Mouse (Mus musculus) c-Kit-positive CD71-positive TER-119-positive erythroid progenitor cells, embryonic 14.5 days (primary cell): ENCODE results near the gene 1700030K09Rik.

ENCODE experiments used
- DNase-seq: peaks from one replicate; pipeline ENCODE4 v3.0.0-alpha.2; 2013; ENCODE audit warnings: low spot score

Gene 1700030K09Rik

GRCm38 (mm10) chr8:72459881-72460533 is 16.3 kb downstream of the 1700030K09Rik start:
- DNase-seq = no peak

GRCm38 (mm10) chr8:72464211-72464610 is 20.5 kb downstream of the 1700030K09Rik start:
- no peak for DNase-seq

- no peak for DNase-seq
Measured at GRCm38 (mm10) chr8:72469243-72469642, 25.6 kb downstream of the 1700030K09Rik start.

- no peak for DNase-seq
Measured at GRCm38 (mm10) chr8:72469984-72470383, 26.3 kb downstream of the 1700030K09Rik start.

GRCm38 (mm10) chr8:72470684-72471083 is 27.0 kb downstream of the 1700030K09Rik start:
- DNase-seq = no peak

GRCm38 (mm10) chr8:72474826-72475546 is 31.3 kb downstream of the 1700030K09Rik start, which contains the start of gene Cherp:
Cherp (minus strand) TSS chr8:72475226.
- DNase-seq = peak; percentile 97

- DNase-seq = no peak
Measured at GRCm38 (mm10) chr8:72485456-72486199, 41.9 kb downstream of the 1700030K09Rik start.

GRCm38 (mm10) chr8:72487014-72487413 is 43.3 kb downstream of the 1700030K09Rik start:
- DNase-seq = no peak

GRCm38 (mm10) chr8:72491017-72491416 is 47.3 kb downstream of the 1700030K09Rik start:
- DNase-seq = no peak

GRCm38 (mm10) chr8:72491680-72492621 is 48.3 kb downstream of the 1700030K09Rik start, which contains the start of gene Slc35e1:
Slc35e1 (minus strand) TSS chr8:72492614.
- no peak for DNase-seq

- peak; percentile 99 for DNase-seq
Measured at GRCm38 (mm10) chr8:72492622-72493081, 49.0 kb downstream of the 1700030K09Rik start.

GRCm38 (mm10) chr8:72493381-72493780 is 49.7 kb downstream of the 1700030K09Rik start:
- DNase-seq = no peak

- no peak for DNase-seq
Measured at GRCm38 (mm10) chr8:72495411-72496111, 51.9 kb downstream of the 1700030K09Rik start.

GRCm38 (mm10) chr8:72496217-72496616 is 52.5 kb downstream of the 1700030K09Rik start:
- DNase-seq = no peak

GRCm38 (mm10) chr8:72497911-72498310 is 54.2 kb downstream of the 1700030K09Rik start:
- no peak for DNase-seq

GRCm38 (mm10) chr8:72498527-72498926 is 54.8 kb downstream of the 1700030K09Rik start:
- DNase-seq = no peak

GRCm38 (mm10) chr8:72499521-72500284 is 56.0 kb downstream of the 1700030K09Rik start:
- DNase-seq = no peak

- no peak for DNase-seq
Measured at GRCm38 (mm10) chr8:72500521-72500931, 56.8 kb downstream of the 1700030K09Rik start.

GRCm38 (mm10) chr8:72504137-72504536 is 60.5 kb downstream of the 1700030K09Rik start:
- no peak for DNase-seq
